Mouse (Mus musculus) neural tube, embryonic 11.5 days (tissue): ENCODE data around the gene Crhr2. TPM values are rescaled to one million over a fixed set of nuclear protein-coding genes. Genes with fewer than 3 reads are reported as not detected.

Source experiments
- ATAC-seq: fragments of 200-750 bp; cut with Nextera tagmentation; 2 replicates; pipeline ENCODE4 v1.8.0; 2017; ENCODE audit warnings: moderate number of reproducible peaks, mild to moderate bottlenecking, moderate TSS enrichment, moderate library complexity; ENCODE audit not compliant: insufficient read depth, low FRiP score, low TSS enrichment
- DNase-seq: peaks from one replicate; pipeline ENCODE4 v3.0.0-alpha.2; 2015; ENCODE audit warnings: low spot score
- H3K27ac ChIP-seq: fragments of 300-500 bp; sonication (generic); 2 replicates; pipeline ENCODE4 v1.5.1; 2014; ENCODE audit warnings: low read depth, mild to moderate bottlenecking, low read length
- H3K27me3 ChIP-seq: fragments of 300-500 bp; sonication (generic); 2 replicates; pipeline ENCODE4 v1.6.1; 2014; ENCODE audit warnings: mild to moderate bottlenecking, low read length, mixed read lengths; ENCODE audit not compliant: control insufficient read depth, insufficient read depth
- H3K36me3 ChIP-seq: fragments of 300-500 bp; sonication (generic); 2 replicates; pipeline ENCODE4 v1.6.1; 2014; ENCODE audit warnings: mild to moderate bottlenecking, low read length, moderate library complexity, mixed read lengths; ENCODE audit not compliant: control insufficient read depth, insufficient read depth
- H3K4me1 ChIP-seq: fragments of 300-500 bp; sonication (generic); 2 replicates; pipeline ENCODE4 v1.6.1; 2014; ENCODE audit warnings: low read length, mixed read lengths; ENCODE audit not compliant: control insufficient read depth, insufficient read depth
- H3K4me2 ChIP-seq: fragments of 300-500 bp; sonication (generic); 2 replicates; pipeline ENCODE4 v1.6.1; 2014; ENCODE audit warnings: low read depth, mild to moderate bottlenecking, moderate library complexity
- H3K4me3 ChIP-seq: fragments of 300-500 bp; sonication (generic); 2 replicates; pipeline ENCODE4 v1.5.1; 2014; ENCODE audit warnings: low read depth, low read length
- H3K9ac ChIP-seq: fragments of 300-500 bp; sonication (generic); 2 replicates; pipeline ENCODE4 v1.6.1; 2014; ENCODE audit warnings: mild to moderate bottlenecking, low read length
- H3K9me3 ChIP-seq: fragments of 300-500 bp; sonication (generic); 2 replicates; pipeline ENCODE4 v1.6.1; 2016; ENCODE audit warnings: low read length; ENCODE audit not compliant: control insufficient read depth
- WGBS: fragments of 180-500 bp; shearing (Covaris S2); extraction: QIAGEN DNeasy Blood & Tissue Kit; methylation state at CpG from one replicate; pipeline ENCODE4 v1.1.7; 2014; 5-methylcytosine and 5-hydroxymethylcytosine counted together
- polyA plus RNA-seq: library from polyadenylated mRNA; unstranded; fragments of >200 nt; fragmentation: Nextera tagmentation; extraction: Ambion mirVana; gene quantifications from 2 replicates; pipeline ENCODE4 v1.2.1, GENCODE M21; 2014

Crhr2 gene
- 0.29 and 0.69 TPM in 2 replicates for polyA plus RNA-seq

DNA sequence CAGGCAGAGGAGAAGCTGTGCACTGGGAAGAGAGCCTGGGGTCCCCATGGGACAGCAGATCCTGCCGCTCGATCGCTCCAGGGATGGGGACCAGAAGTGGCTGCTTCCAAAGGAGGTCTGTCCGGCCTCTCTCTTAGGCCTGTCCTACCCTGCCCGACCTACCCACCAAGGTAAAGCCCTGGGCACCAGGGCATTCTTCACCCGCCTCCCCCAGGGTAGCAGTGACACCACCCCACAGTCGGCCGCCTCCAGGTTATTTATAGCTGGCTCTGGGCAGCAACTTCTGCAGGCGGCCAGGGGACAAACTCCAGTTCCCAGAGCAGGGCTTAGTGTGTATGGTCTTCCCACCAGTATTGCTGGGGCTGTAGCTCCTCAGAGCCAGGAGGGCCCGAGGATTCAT lies at the start of gene Crhr2:
Crhr2 (minus strand) TSS at position 223 of the 400 bp plus-strand sequence.
- no peaks in the 10 kb centered on the region for H3K36me3 ChIP-seq
- no peaks in the 10 kb centered on the region for H3K27me3 ChIP-seq
- H3K4me2 ChIP-seq, result no peak within 1 kb of the TSS
- 69% methylated on average over 10 of the region's 10 CpGs for WGBS
- H3K4me3 ChIP-seq, result no peak within 1 kb of the TSS
- no peak for ATAC-seq
- H3K4me1 ChIP-seq, result no peaks in the 10 kb centered on the region
- no peak within 1 kb of the TSS for H3K27ac ChIP-seq
- H3K9ac ChIP-seq, result no peak within 1 kb of the TSS
- no peaks in the 10 kb centered on the region for H3K9me3 ChIP-seq
- no peak for DNase-seq

GRCm38 (mm10) chr6:55179560-55179959 lies 46.7 kb upstream of the Crhr2 start:
- Histone ChIP-seq H3K4me3 (no peak overlapping the region), H3K27ac (no peak overlapping the region), H3K9ac (no peak overlapping the region), H3K36me3 (no peaks in the 10 kb centered on the region), H3K9me3 (no peaks in the 10 kb centered on the region), H3K4me2 (no peak overlapping the region), H3K27me3 (peaks cover 7% of the 10 kb centered on the region), H3K4me1 (no peaks in the 10 kb centered on the region)
- no peak for DNase-seq
- no peak for ATAC-seq
- WGBS, result 79% methylated on average over 7 of the region's 7 CpGs

DNA sequence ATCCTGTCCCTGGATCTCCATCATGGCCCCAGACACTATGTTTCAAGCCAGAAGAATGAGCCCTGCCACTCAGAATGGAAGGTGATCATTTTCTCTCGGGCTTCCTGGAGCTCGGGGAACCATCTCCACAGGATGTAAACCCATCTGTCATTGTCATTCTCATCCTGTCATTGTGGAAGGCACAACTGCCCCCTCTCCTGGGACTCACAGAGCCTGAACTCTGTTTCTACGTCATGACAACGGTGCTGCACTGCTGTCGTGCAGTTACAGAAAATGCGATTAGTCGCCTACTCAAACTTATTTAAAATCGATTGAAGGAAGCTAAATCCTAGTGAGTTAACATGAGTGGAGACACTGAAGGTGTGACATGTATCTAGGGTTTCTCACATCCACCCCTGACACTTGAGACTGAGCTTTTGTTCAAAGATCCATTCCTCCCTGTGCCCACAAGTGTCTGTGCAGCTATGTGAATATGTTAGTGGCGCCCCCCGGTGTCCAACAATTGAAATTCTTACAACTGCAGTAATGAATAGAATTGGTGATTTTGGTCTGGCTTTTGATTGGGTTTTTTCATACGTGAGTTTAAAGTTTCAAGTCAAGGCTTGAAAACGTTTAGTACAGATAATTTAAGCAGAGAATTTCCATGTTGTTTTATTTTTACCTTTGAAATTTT lies 44.4 kb upstream of the Crhr2 start:
- 44% methylated on average over 12 of the region's 12 CpGs for WGBS
- no peak overlapping the region for H3K4me2 ChIP-seq
- no peaks in the 10 kb centered on the region for H3K9me3 ChIP-seq
- no peak overlapping the region for H3K9ac ChIP-seq
- H3K27ac ChIP-seq, result no peak overlapping the region
- no peak overlapping the region for H3K4me3 ChIP-seq
- peaks cover 9% of the 10 kb centered on the region for H3K27me3 ChIP-seq
- H3K4me1 ChIP-seq, result 0 out of 2 replicates have a peak, but pooled peaks cover 5% of the 10 kb centered on the region
- DNase-seq (peak; percentile 44), ATAC-seq (no peak)
- H3K36me3 ChIP-seq, result no peaks in the 10 kb centered on the region

DNA sequence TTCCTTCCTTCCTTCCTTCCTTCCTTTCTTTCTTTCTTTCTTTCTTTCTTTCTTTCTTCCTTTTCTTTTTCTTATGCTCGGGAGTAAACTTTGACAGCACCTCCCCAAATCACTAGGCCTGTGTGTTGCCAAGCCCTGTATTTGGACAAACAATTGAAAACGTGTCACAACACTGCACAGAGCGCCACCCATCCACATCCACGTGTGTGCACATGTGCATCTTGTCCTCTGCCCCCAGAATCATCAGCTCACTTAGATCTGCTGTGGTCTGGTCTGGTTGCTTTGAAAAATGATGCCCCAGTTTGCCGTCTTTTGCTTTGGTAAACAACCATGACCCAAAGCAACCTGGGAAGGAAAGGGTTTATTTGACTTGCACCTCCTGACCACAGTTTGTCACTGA lies 43.1 kb upstream of the Crhr2 start:
- ATAC-seq (no peak), DNase-seq (no peak)
- H3K4me2 ChIP-seq, result no peak overlapping the region
- H3K9ac ChIP-seq, result no peak overlapping the region
- no peaks in the 10 kb centered on the region for H3K36me3 ChIP-seq
- H3K4me1 ChIP-seq, result 0 out of 2 replicates have a peak, but pooled peaks cover 5% of the 10 kb centered on the region
- H3K27me3 ChIP-seq, result peaks cover 9% of the 10 kb centered on the region
- H3K27ac ChIP-seq, result no peak overlapping the region
- no peaks in the 10 kb centered on the region for H3K9me3 ChIP-seq
- no peak overlapping the region for H3K4me3 ChIP-seq
- WGBS, result 61% methylated on average over 5 of the region's 5 CpGs

GRCm38 (mm10) chr6:55175456-55175855 lies 42.6 kb upstream of the Crhr2 start:
- ATAC-seq (no peak), DNase-seq (no peak)
- no peak overlapping the region for H3K4me2 ChIP-seq
- no peaks in the 10 kb centered on the region for H3K9me3 ChIP-seq
- H3K27ac ChIP-seq, result no peak overlapping the region
- H3K27me3 ChIP-seq, result peaks cover 10% of the 10 kb centered on the region
- H3K4me1 ChIP-seq, result 0 out of 2 replicates have a peak, but pooled peaks cover 5% of the 10 kb centered on the region
- no peak overlapping the region for H3K9ac ChIP-seq
- H3K4me3 ChIP-seq, result no peak overlapping the region
- H3K36me3 ChIP-seq, result no peaks in the 10 kb centered on the region
- 79% methylated on average over 2 of the region's 2 CpGs for WGBS

DNA sequence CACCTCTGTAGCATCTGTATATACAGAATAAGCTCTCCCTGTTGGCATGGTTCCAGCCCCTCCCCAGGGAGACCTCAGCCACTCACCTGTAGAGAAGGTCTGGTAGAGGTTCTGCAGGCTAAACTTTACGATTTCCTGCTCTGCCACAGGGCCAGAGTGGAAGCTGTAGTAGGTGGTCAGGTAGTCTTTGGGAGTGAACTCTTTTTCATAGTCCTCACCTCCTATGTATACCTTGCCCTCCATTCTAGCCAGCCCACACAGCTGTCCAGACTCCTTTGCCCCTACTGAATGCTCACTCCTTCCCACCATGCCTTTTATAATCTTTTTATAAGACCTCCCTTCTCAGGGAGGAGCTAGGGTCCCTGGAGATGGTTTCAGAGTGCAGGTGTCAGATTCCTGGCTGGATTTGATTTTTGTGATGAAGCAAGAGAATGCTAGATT lies 41.9 kb upstream of the Crhr2 start, which contains the start of gene Inmt:
Inmt (minus strand) TSS at position 303 of the 441 bp plus-strand sequence.
- ATAC-seq, result no peak
- 80% methylated on average over 1 of the region's 1 CpGs for WGBS
- H3K27me3 ChIP-seq, result peaks cover 15% of the 10 kb centered on the region

GRCm38 (mm10) chr6:55173941-55174349 lies 41.1 kb upstream of the Crhr2 start:
- Histone ChIP-seq H3K4me2 (no peak overlapping the region), H3K9ac (no peak overlapping the region), H3K36me3 (no peaks in the 10 kb centered on the region), H3K9me3 (no peaks in the 10 kb centered on the region), H3K27me3 (peaks cover 15% of the 10 kb centered on the region), H3K4me3 (no peak overlapping the region), H3K27ac (no peak overlapping the region), H3K4me1 (0 out of 2 replicates have a peak, but pooled peaks cover 5% of the 10 kb centered on the region)
- 19% methylated on average over 3 of the region's 3 CpGs for WGBS
- ATAC-seq (no peak), DNase-seq (no peak)

More for the DNA sequence above, 41.9 kb upstream of the Crhr2 start, which contains the start of gene Inmt:
- no peaks in the 10 kb centered on the region for H3K36me3 ChIP-seq
- no peak within 1 kb of the TSS for H3K27ac ChIP-seq
- no peak for DNase-seq
- no peaks in the 10 kb centered on the region for H3K9me3 ChIP-seq
- H3K9ac ChIP-seq, result no peak within 1 kb of the TSS
- no peak within 1 kb of the TSS for H3K4me2 ChIP-seq
- H3K4me1 ChIP-seq, result 0 out of 2 replicates have a peak, but pooled peaks cover 5% of the 10 kb centered on the region
- H3K4me3 ChIP-seq, result no peak within 1 kb of the TSS

DNA sequence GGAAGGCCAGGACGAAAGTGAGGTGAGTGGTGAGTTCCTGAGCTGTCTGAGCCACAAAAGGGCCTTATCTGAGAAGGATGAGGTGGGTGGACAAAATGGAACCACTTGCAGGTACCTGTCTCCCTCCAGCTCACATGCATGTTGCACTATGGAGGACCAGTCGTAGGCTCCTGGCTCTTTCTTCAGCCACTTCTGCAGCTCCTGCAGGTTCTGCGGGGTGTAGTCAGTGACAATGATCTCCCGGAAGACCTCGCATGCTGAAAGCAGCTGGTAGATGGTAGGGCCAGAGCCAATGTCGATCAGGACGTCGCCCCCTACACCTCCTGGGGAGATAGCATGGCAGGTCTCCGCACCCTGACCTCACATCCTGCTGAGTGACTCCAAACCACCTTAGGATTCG lies 40.4 kb upstream of the Crhr2 start:
- Histone ChIP-seq H3K4me3 (no peak overlapping the region), H3K4me1 (0 out of 2 replicates have a peak, but pooled peaks cover 5% of the 10 kb centered on the region), H3K9ac (no peak overlapping the region), H3K27me3 (peaks cover 16% of the 10 kb centered on the region), H3K27ac (no peak overlapping the region), H3K4me2 (no peak overlapping the region), H3K36me3 (no peaks in the 10 kb centered on the region), H3K9me3 (no peaks in the 10 kb centered on the region)
- ATAC-seq, result no peak
- 54% methylated on average over 10 of the region's 10 CpGs for WGBS
- no peak for DNase-seq

DNA sequence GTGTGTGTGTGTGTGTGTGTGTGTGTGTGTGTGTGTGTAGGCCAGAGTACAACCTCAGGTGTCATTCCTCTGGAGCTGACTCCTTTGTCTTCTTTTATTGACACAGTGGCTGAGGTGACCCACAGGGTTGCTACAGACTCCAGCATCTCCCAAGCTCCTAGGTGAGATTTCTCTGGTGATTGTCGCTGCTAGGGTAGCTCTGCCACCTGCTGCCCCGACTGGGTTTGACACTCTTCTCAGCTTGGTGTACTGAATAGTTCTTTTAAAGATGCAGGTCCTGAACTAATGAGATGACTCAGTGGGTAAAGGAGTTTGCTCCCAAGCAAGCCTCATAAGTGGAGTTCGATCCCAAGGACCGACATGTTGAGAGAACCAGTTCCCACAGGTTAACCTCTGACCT lies 38.8 kb upstream of the Crhr2 start:
- Histone ChIP-seq H3K27me3 (peaks cover 23% of the 10 kb centered on the region), H3K4me3 (no peak overlapping the region), H3K4me2 (no peak overlapping the region), H3K9me3 (no peaks in the 10 kb centered on the region), H3K36me3 (no peaks in the 10 kb centered on the region), H3K4me1 (0 out of 2 replicates have a peak, but pooled peaks cover 5% of the 10 kb centered on the region), H3K9ac (no peak overlapping the region), H3K27ac (no peak overlapping the region)
- no peak for ATAC-seq
- no peak for DNase-seq
- WGBS, result 57% methylated on average over 4 of the region's 4 CpGs
